Mouse (Mus musculus) ES-Bruce4 (cell line): Measurements from ENCODE around the gene Ech1. TPM values are rescaled to one million over a fixed set of nuclear protein-coding genes. Genes with fewer than 3 reads are reported as not detected.

Experiments
- H3K27ac ChIP-seq: 2 replicates; pipeline ENCODE4 v1.5.1; 2012; ENCODE audit warnings: low read length, inconsistent platforms; ENCODE audit not compliant: insufficient read depth
- H3K27me3 ChIP-seq: 2 replicates; pipeline ENCODE4 v1.6.1; 2012; ENCODE audit warnings: mild to moderate bottlenecking, low read length, inconsistent platforms; ENCODE audit not compliant: control insufficient read depth, poor library complexity, insufficient read depth, severe bottlenecking
- H3K36me3 ChIP-seq: 2 replicates; pipeline ENCODE4 v1.6.1; 2012; ENCODE audit warnings: inconsistent platforms, mild to moderate bottlenecking, low read length, moderate library complexity; ENCODE audit not compliant: control insufficient read depth, poor library complexity, insufficient read depth, severe bottlenecking
- H3K4me1 ChIP-seq: one replicate; pipeline ENCODE4 v1.8.1; 2011; ENCODE audit warnings: low read length; ENCODE audit not compliant: control insufficient read depth, insufficient read depth
- H3K4me3 ChIP-seq: 2 replicates; pipeline ENCODE4 v1.5.1; 2011; ENCODE audit warnings: low read depth, mild to moderate bottlenecking, low read length
- H3K9ac ChIP-seq: 2 replicates; pipeline ENCODE4 v1.6.1; 2012; ENCODE audit warnings: low read depth, mild to moderate bottlenecking, inconsistent platforms; ENCODE audit not compliant: poor library complexity, severe bottlenecking
- H3K9me3 ChIP-seq: replicated peaks from 2 replicates; pipeline ENCODE4 v1.6.1; 2012; ENCODE audit warnings: mild to moderate bottlenecking, low read length, inconsistent platforms; ENCODE audit not compliant: control insufficient read depth, poor library complexity, insufficient read depth, severe bottlenecking
- CTCF ChIP-seq: IDR thresholded peaks from one replicate; pipeline ENCODE4 v1.8.1; 2011; ENCODE audit warnings: low read depth, low read length
- EP300 ChIP-seq: IDR thresholded peaks from 2 replicates; pipeline ENCODE4 v1.6.1; 2011; ENCODE audit warnings: low read depth, low read length; ENCODE audit not compliant: insufficient read depth
- POLR2A ChIP-seq: IDR thresholded peaks from one replicate; pipeline ENCODE4 v1.8.1; 2011; ENCODE audit warnings: low read length; ENCODE audit not compliant: insufficient read depth
- polyA plus RNA-seq: library from polyadenylated mRNA; stranded (reverse); fragments of >200 nt; gene quantifications from 2 replicates; pipeline ENCODE4 v1.2.4, GENCODE M21; 2011; ENCODE audit warnings: low read depth; ENCODE audit not compliant: missing spikeins, insufficient read depth, insufficient read length

Ech1 gene
- polyA plus RNA-seq, 1 experiment, result 41.3 TPM

DNA sequence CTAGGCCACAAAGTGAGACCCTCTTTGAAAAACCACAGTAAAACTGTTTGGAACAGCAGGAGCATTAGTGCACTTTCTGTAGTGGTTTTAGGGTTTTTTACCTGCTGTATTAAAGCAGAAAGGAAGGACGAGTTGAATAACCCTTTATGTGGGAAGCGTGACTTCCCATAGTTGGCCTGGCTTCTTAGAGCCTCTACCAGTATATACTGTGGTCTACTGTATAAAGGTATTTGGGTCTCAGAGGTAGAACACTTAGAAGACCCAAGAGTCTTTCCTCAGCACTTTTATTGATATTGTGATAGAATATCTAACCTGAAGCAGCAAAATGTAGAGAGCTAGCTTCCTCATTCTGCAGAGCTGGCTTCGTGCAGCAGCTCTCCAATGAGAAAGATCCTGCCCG, 5.4 kb upstream of the Ech1 start:
- Histone ChIP-seq H3K4me3 (no peak overlapping the region), H3K9ac (no peak overlapping the region), H3K9me3 (no peaks in the 10 kb centered on the region), H3K27ac (no peak overlapping the region), H3K36me3 (peaks cover 76% of the 10 kb centered on the region), H3K27me3 (no peaks in the 10 kb centered on the region), H3K4me1 (no peaks in the 10 kb centered on the region)
- no peak for TF ChIP-seq EP300

DNA sequence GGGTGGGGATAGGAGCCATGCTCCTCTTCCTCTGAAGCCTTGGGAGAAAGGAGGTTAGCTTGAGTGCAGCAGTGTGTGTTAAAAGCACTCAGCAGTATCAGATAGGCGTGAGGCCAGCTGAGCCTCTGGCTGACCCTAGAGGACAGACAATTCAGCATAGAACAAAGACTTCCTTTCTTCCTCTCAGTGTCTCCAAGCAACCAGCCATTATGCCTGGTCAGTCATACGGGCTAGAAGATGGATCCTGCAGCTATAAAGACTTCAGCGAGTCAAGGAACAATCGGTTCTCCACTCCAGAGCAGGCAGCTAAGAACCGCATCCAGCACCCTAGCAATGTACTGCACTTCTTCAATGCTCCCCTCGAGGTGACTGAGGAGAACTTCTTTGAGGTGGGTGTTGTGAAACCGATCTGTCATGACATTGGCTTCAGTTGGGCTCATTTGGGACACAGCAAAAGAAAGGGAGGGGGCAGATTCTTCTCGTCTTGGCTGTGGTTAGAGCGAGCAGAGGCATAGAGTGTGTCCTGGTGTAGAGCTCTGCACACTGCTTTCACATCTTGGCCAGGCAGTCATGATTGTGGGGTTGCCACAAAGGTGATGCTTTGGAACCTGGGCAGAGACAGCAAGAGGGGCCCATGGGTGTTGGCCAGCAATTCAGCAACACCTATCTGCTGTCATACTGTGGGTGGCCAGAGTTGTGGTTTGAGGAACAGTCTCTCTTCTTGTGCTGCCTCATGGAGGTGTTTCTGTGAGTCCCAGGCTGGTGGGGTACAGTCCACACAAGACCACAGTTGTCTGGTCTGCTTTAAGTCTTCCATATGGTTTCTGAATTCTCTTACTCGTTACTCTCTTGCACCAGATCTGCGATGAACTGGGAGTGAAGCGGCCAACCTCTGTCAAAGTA, 4.4 kb upstream of the Ech1 start:
- Histone ChIP-seq H3K4me3 (no peak overlapping the region), H3K36me3 (peaks cover 65% of the 10 kb centered on the region), H3K4me1 (no peaks in the 10 kb centered on the region), H3K9ac (no peak overlapping the region), H3K27me3 (no peaks in the 10 kb centered on the region), H3K9me3 (no peaks in the 10 kb centered on the region), H3K27ac (0 out of 2 replicates have a peak overlapping the region, but pooled peaks have one; percentile 21)
- TF ChIP-seq CTCF (no peak), POLR2A (no peak), EP300 (no peak)

DNA sequence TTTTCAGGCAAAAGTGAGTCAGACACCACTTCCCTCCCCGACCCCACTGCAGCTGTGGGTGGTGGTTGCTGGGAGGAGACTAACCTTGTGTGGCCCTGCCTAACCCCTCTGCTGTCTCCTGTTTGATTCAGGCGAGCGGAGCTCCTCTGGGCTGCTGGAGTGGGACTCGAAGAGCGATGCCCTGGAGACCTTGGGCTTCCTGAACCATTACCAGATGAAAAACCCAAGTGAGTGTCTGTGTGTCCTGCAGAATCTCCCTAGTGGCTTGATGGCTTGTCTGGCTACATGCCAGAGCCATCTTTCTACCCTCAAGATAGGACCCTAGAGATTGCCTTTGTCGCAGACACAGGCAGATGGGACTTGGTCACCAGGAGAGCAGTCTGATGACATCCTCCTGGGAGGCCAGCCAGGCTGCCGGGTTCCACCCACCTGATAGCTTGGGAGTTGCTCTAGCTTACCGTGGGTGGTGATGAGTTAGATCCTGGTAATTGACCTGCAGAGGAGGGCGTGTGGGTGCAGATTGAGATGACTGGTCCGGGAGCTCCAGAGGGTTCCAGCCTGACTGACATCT, 3.7 kb upstream of the Ech1 start:
- peak overlapping the region; percentile 21; the same call in 1 of the 2 replicates for H3K27ac ChIP-seq
- H3K4me1 ChIP-seq, result peaks cover under 1% of the 10 kb centered on the region
- no peak overlapping the region for H3K4me3 ChIP-seq
- H3K9me3 ChIP-seq, result no peaks in the 10 kb centered on the region
- H3K36me3 ChIP-seq, result peaks cover 58% of the 10 kb centered on the region
- H3K27me3 ChIP-seq, result no peaks in the 10 kb centered on the region
- no peak for TF ChIP-seq POLR2A
- TF ChIP-seq CTCF, result no peak
- TF ChIP-seq EP300, result no peak
- no peak overlapping the region for H3K9ac ChIP-seq

DNA sequence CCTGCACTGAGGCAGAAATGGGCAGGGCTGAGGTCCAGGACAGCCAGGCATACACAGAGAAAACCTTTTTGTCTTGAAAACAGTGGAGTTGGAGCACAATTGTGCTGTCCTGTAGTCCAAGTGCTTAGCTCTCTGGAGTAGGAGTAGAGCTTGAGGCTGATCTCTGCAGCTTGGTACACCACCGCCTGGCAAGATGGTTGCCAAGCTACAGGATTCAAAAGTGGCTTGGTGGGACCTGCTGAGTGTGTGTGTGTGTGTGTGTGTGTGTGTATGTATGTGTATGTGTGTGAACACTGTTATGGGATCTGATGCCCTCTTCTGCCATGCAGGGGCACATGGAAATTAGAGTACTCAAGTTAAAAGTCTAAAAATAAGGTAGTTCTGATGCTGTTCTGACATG, 2.5 kb upstream of the Ech1 start:
- no peaks in the 10 kb centered on the region for H3K27me3 ChIP-seq

DNA sequence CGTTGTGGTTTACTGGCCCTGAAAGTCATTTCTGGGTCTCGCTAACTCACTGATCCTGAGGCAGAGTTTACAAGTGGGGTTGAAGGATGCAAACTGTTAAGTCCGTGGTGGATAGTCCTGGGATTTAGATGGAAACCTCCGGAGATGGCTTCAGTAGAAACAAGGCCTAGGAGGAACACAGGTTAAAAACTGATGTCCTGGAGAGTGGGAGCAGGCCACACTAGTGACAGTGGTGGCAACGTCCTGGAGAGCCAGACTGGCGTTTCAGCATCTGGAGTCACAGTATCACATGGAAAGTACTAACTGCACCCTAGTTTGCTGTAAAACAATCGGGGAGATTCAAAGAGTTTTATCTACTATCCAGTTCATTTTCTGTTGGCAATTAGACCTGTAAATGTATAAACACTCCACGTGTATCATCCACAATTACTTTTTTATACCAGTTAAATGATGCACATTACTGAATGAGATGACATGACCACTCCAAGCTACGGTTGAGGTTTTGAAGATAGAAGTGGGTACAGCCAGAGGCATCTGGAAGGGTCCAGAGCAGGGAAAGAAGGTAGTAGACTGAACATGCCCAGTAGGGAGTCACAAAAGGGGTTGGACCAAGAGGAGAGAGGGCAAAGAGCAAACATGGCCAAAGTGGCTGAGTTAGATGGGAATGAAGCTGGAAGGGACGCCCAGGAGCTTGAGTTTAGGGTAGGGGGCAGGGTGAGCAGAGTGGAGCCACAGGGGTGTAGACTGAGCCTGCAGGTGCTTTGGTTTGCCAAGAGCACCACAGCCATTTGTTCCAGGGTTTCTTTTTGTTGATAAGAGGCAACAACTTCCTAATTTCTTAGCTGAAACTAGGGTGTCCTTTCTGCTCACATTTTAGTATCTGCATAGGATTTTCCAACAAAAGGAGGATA, 1.8 kb upstream of the Ech1 start:
- TF ChIP-seq CTCF (no peak), POLR2A (no peak), EP300 (no peak)
- Histone ChIP-seq H3K4me3 (no peak overlapping the region), H3K9ac (no peak overlapping the region), H3K27me3 (no peaks in the 10 kb centered on the region), H3K4me1 (peaks cover 2% of the 10 kb centered on the region), H3K27ac (peak overlapping the region; percentile 51; the same call in 1 of the 2 replicates), H3K36me3 (peaks cover 39% of the 10 kb centered on the region), H3K9me3 (no peaks in the 10 kb centered on the region)

More for the DNA sequence above, 2.5 kb upstream of the Ech1 start:
- peaks cover 46% of the 10 kb centered on the region for H3K36me3 ChIP-seq
- H3K9ac ChIP-seq, result no peak overlapping the region
- TF ChIP-seq POLR2A (no peak), CTCF (no peak)
- H3K9me3 ChIP-seq, result no peaks in the 10 kb centered on the region
- peak overlapping the region; percentile 51; the same call in 1 of the 2 replicates for H3K27ac ChIP-seq
- peaks cover 2% of the 10 kb centered on the region for H3K4me1 ChIP-seq
- H3K4me3 ChIP-seq, result no peak overlapping the region
